Mouse (Mus musculus): ENCODE data around the gene Cited4. TPM values are rescaled to one million over a fixed set of nuclear protein-coding genes. Genes with fewer than 3 reads are reported as not detected.

Gene Cited4
- polyA plus RNA-seq, 1 experiment from 2014 or later = 1.4 TPM

DNA sequence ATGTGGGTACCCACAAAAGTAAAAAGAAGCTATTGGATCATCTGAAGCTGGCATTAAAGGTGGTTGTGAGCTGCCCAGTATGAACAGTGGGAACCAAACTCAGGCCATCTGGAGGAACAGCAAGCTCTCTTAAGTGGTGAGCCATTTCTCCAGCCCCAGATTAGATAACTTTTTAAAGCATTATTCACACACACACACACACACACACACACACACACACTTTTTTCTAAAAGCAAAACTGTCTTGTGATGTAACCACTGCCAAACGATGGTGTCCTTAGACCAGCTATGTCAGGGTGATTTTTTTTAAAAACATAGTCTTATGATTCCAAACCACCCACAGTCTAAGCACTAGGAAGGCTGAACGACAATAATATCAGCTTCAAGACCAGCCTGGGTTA is 1.8 kb upstream of the Cited4 start:
- no peaks in the 10 kb centered on the region for H3K36me3 ChIP-seq

DNA sequence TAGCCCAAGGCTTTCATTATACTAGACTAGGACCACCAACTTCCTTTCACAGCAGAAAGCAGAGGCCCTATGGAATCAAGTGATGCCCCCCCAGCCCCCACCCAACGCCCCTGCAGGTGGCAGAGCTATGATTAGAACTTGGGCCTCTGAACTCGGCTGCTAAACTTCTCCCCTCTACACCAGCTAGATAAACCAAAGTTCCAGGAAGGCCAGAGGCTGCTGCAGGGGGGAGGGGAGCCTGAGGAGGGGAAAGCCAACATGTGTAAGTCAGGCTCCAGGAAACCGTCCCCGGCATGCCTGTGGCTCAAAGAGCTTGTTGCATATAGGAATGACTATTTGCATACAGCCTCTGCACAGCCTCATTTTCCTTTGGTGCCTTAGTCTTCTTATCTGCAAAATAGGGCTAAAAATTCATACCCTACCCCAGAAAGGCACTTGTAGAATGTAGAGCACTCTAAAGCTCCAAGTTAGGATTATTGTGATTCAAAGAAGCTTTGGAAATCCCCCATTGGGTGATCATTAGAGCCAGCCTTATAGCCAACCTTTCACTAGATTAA is 1.1 kb upstream of the Cited4 start:
- ATAC-seq (ENCODE audit: low FRiP score) = no peak
- 30% methylated on average over 4 of the region's 4 CpGs for WGBS
- Histone ChIP-seq H3K9me3 (replicated peaks) (no peaks in the 10 kb centered on the region), H3K27ac (replicated peaks) (no peak overlapping the region), H3K9ac (replicated peaks) (no peak overlapping the region), H3K27me3 (replicated peaks) (peaks cover 41% of the 10 kb centered on the region), H3K4me3 (replicated peaks) (no peak overlapping the region), H3K36me3 (no peaks in the 10 kb centered on the region), H3K4me2 (no peak overlapping the region), H3K4me1 (peaks cover 25% of the 10 kb centered on the region)

More for the DNA sequence above, 1.8 kb upstream of the Cited4 start:
- H3K27me3 ChIP-seq (replicated peaks) = peaks cover 37% of the 10 kb centered on the region
- H3K4me1 ChIP-seq = peaks cover 25% of the 10 kb centered on the region
- WGBS = 82% methylated on average over 2 of the region's 2 CpGs
- no peak for ATAC-seq (ENCODE audit: low FRiP score)
- no peak overlapping the region for H3K4me2 ChIP-seq
- H3K4me3 ChIP-seq (replicated peaks) = no peak overlapping the region
- no peaks in the 10 kb centered on the region for H3K9me3 ChIP-seq (replicated peaks)
- no peak overlapping the region for H3K27ac ChIP-seq (replicated peaks)
- H3K9ac ChIP-seq (replicated peaks) = no peak overlapping the region

GRCm38 (mm10) chr4:120665782-120666181 is 590 bp upstream of the Cited4 start:
- H3K4me3 ChIP-seq (replicated peaks) = no peak overlapping the region
- no peak overlapping the region for H3K27ac ChIP-seq (replicated peaks)
- peaks cover 43% of the 10 kb centered on the region for H3K27me3 ChIP-seq (replicated peaks)

GRCm38 (mm10) chr4:120667045-120667501 is 701 bp downstream of the Cited4 start:
- Histone ChIP-seq H3K27me3 (replicated peaks) (peaks cover 39% of the 10 kb centered on the region), H3K9me3 (replicated peaks) (no peaks in the 10 kb centered on the region), H3K4me3 (replicated peaks) (peak overlapping the region; percentile 46), H3K4me2 (peak overlapping the region; percentile 93), H3K27ac (replicated peaks) (no peak overlapping the region), H3K36me3 (no peaks in the 10 kb centered on the region), H3K9ac (replicated peaks) (peak overlapping the region; percentile 46), H3K4me1 (peaks cover 25% of the 10 kb centered on the region)
- ATAC-seq (ENCODE audit: low FRiP score) = peak; percentile 70
- under 1% methylated on average over 49 of the region's 50 CpGs for WGBS

More at GRCm38 (mm10) chr4:120665782-120666181, 590 bp upstream of the Cited4 start:
- H3K9ac ChIP-seq (replicated peaks) = no peak overlapping the region
- H3K4me1 ChIP-seq = peaks cover 25% of the 10 kb centered on the region
- 9% methylated on average over 7 of the region's 7 CpGs for WGBS
- H3K4me2 ChIP-seq = peak overlapping the region; percentile 93
- peak; percentile 49; the same call in 1 of the 2 replicates for ATAC-seq (ENCODE audit: low FRiP score)
- no peaks in the 10 kb centered on the region for H3K36me3 ChIP-seq
- no peaks in the 10 kb centered on the region for H3K9me3 ChIP-seq (replicated peaks)

DNA sequence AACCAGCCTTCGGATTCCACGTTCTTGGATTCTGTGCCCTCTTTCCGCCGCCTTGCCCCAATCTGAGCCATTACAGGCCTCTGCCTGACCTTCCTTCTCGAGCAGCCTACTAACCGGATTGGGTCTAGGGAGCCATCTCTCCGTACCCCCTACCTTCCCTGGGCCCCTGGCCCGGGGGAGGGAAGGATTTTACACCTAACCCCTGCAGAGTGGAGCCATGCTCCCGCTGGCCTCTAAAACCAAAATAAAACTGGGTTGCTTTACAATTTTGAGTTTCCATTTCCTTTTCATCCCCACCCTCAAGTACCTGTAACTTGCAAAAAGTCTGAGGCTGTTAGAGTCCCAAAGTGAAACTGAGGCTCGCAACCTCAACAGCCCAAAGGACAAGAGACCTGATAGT is 1.2 kb downstream of the Cited4 start:
- 15% methylated on average over 10 of the region's 10 CpGs for WGBS
- H3K4me3 ChIP-seq (replicated peaks) = peak overlapping the region; percentile 46
- H3K27me3 ChIP-seq (replicated peaks) = peaks cover 39% of the 10 kb centered on the region
- ATAC-seq (ENCODE audit: low FRiP score) = no peak
- H3K9me3 ChIP-seq (replicated peaks) = no peaks in the 10 kb centered on the region
- H3K4me1 ChIP-seq = peaks cover 25% of the 10 kb centered on the region
- H3K36me3 ChIP-seq = no peaks in the 10 kb centered on the region
- H3K4me2 ChIP-seq = peak overlapping the region; percentile 93
- H3K9ac ChIP-seq (replicated peaks) = peak overlapping the region; percentile 46
- no peak overlapping the region for H3K27ac ChIP-seq (replicated peaks)

- Histone ChIP-seq H3K4me1 (peaks cover 25% of the 10 kb centered on the region), H3K9me3 (replicated peaks) (no peaks in the 10 kb centered on the region), H3K9ac (replicated peaks) (no peak overlapping the region), H3K4me2 (no peak overlapping the region), H3K4me3 (replicated peaks) (no peak overlapping the region), H3K27ac (replicated peaks) (no peak overlapping the region), H3K27me3 (replicated peaks) (peaks cover 39% of the 10 kb centered on the region), H3K36me3 (no peaks in the 10 kb centered on the region)
- ATAC-seq (ENCODE audit: low FRiP score) = no peak
- WGBS = 88% methylated on average over 4 of the region's 4 CpGs
Measured at GRCm38 (mm10) chr4:120668551-120668950, 2.2 kb downstream of the Cited4 start.

DNA sequence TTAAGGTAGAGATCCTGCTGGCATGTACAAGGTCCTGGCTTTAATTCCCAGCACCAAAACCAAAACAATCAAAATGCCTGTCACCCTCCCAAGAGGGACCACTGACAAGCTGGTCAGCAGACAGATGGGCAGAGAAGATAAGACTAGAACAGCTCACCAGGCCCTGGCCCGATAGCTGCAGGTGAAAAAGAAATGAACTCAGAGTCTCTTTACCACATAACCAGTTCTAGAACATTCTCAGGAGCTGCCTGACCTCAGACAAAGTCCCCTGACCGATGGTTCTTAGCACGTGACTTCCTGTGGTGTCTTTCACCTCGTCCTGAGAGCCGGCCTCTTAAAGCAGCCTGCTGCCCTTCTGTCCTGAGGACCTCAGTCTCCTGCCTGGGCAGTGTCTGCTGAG is 3.2 kb downstream of the Cited4 start:
- 78% methylated on average over 5 of the region's 5 CpGs for WGBS
- Histone ChIP-seq H3K27ac (replicated peaks) (no peak overlapping the region), H3K36me3 (no peaks in the 10 kb centered on the region), H3K4me2 (no peak overlapping the region), H3K9ac (replicated peaks) (no peak overlapping the region), H3K27me3 (replicated peaks) (peaks cover 39% of the 10 kb centered on the region), H3K4me1 (peaks cover 25% of the 10 kb centered on the region), H3K4me3 (replicated peaks) (no peak overlapping the region), H3K9me3 (replicated peaks) (no peaks in the 10 kb centered on the region)
- no peak for ATAC-seq (ENCODE audit: low FRiP score)

- no peaks in the 10 kb centered on the region for H3K36me3 ChIP-seq
- WGBS = 54% methylated on average over 12 of the region's 12 CpGs
- no peak for ATAC-seq (ENCODE audit: low FRiP score)
- H3K4me1 ChIP-seq = peaks cover 17% of the 10 kb centered on the region
- no peak overlapping the region for H3K4me3 ChIP-seq (replicated peaks)
- H3K27me3 ChIP-seq (replicated peaks) = peaks cover 35% of the 10 kb centered on the region
- no peak overlapping the region for H3K9ac ChIP-seq (replicated peaks)
- H3K9me3 ChIP-seq (replicated peaks) = no peaks in the 10 kb centered on the region
- H3K4me2 ChIP-seq = no peak overlapping the region
- H3K27ac ChIP-seq (replicated peaks) = no peak overlapping the region
Measured at GRCm38 (mm10) chr4:120671046-120671445, 4.7 kb downstream of the Cited4 start.

- H3K9me3 ChIP-seq (replicated peaks) = no peaks in the 10 kb centered on the region
- ATAC-seq (ENCODE audit: low FRiP score) = no peak
Measured at GRCm38 (mm10) chr4:120673606-120674005, 7.2 kb downstream of the Cited4 start.

DNA sequence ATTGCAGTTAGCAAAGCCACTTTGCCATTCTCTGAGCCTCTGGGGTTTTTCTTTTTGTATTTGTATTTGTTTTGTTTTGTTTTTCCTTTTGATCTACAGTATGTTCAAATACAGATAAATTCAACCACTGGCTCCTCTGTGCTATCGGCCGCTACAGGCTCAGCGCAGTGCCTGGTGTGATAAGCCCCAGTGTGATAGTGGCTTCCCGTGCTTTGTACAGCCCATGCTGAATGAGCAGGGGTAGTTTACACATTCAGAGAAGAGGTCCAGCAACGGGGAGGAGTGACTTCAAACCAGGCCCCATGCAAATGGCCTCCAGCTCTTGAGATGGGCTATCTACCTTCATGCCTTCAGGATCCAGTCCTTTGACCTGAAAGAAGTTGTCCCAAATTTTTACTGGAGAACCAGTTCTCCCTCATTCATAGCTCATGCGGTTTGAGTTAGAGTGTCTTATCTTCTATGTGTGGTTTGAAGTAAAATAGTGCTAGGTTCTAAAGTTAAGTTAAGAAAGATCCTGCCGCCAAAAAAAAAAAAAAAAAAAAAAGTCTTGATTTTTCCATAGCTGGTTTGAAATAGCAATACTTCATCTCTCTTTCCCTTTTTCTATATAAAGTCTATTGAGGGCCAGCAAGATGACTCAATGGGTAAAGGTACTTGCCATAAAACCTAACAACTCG is 8.5 kb downstream of the Cited4 start:
- 82% methylated on average over 8 of the region's 8 CpGs for WGBS
- Histone ChIP-seq H3K4me3 (replicated peaks) (no peak overlapping the region), H3K27ac (replicated peaks) (no peak overlapping the region), H3K36me3 (no peaks in the 10 kb centered on the region), H3K9ac (replicated peaks) (no peak overlapping the region), H3K27me3 (replicated peaks) (peaks cover 3% of the 10 kb centered on the region; the same call in 1 of the 2 replicates), H3K4me2 (no peak overlapping the region), H3K4me1 (no peaks in the 10 kb centered on the region), H3K9me3 (replicated peaks) (no peaks in the 10 kb centered on the region)
- no peak for ATAC-seq (ENCODE audit: low FRiP score)

More at GRCm38 (mm10) chr4:120673606-120674005, 7.2 kb downstream of the Cited4 start:
- Histone ChIP-seq H3K9ac (replicated peaks) (no peak overlapping the region), H3K4me2 (no peak overlapping the region), H3K27ac (replicated peaks) (no peak overlapping the region), H3K27me3 (replicated peaks) (peaks cover 13% of the 10 kb centered on the region), H3K36me3 (no peaks in the 10 kb centered on the region), H3K4me3 (replicated peaks) (no peak overlapping the region), H3K4me1 (no peaks in the 10 kb centered on the region)
- WGBS = 86% methylated on average over 3 of the region's 3 CpGs

GRCm38 (mm10) chr4:120675640-120676039 is 9.3 kb downstream of the Cited4 start:
- WGBS = 69% methylated on average over 2 of the region's 2 CpGs
- no peak overlapping the region for H3K27ac ChIP-seq (replicated peaks)
- H3K4me1 ChIP-seq = no peaks in the 10 kb centered on the region
- no peak for ATAC-seq (ENCODE audit: low FRiP score)
- no peak overlapping the region for H3K9ac ChIP-seq (replicated peaks)
- no peaks in the 10 kb centered on the region for H3K36me3 ChIP-seq
- no peaks in the 10 kb centered on the region; the same call in 1 of the 2 replicates for H3K27me3 ChIP-seq (replicated peaks)
- H3K9me3 ChIP-seq (replicated peaks) = no peaks in the 10 kb centered on the region
- H3K4me3 ChIP-seq (replicated peaks) = no peak overlapping the region
- H3K4me2 ChIP-seq = no peak overlapping the region

DNA sequence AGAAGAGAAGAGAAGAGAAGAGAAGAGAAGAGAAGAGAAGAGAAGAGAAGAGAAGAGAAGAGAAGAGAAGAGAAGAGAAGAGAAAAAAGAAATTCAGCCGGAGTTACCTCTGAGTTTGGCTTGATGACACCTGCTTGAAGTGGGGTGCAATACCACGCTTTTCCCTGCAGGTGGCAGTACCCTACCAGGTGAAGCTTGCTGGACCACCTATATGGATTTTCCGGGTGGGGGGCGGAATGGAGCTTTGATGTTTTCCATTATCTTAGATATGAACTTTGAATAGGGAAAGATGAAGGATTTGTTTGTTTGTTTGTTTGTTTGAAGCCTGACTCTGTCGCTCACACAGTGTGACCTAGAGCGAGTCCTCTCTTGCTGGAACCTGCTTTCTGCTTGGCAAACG is 14.6 kb downstream of the Cited4 start:
- WGBS = 58% methylated on average over 7 of the region's 7 CpGs
- no peaks in the 10 kb centered on the region for H3K27me3 ChIP-seq (replicated peaks)
- no peak overlapping the region for H3K4me2 ChIP-seq
- H3K4me3 ChIP-seq (replicated peaks) = no peak overlapping the region
- H3K9ac ChIP-seq (replicated peaks) = no peak overlapping the region
- ATAC-seq (ENCODE audit: low FRiP score) = no peak
- H3K36me3 ChIP-seq = no peaks in the 10 kb centered on the region
- no peaks in the 10 kb centered on the region for H3K4me1 ChIP-seq
- H3K27ac ChIP-seq (replicated peaks) = no peak overlapping the region
- H3K9me3 ChIP-seq (replicated peaks) = no peaks in the 10 kb centered on the region
